Mouse (Mus musculus): Measurements from ENCODE around the gene Nphs1. TPM values are rescaled to one million over a fixed set of nuclear protein-coding genes. Genes with fewer than 3 reads are reported as not detected.

The Nphs1 gene
- polyA plus RNA-seq, 1 experiment from 2014 or later, result 0.06 TPM

DNA sequence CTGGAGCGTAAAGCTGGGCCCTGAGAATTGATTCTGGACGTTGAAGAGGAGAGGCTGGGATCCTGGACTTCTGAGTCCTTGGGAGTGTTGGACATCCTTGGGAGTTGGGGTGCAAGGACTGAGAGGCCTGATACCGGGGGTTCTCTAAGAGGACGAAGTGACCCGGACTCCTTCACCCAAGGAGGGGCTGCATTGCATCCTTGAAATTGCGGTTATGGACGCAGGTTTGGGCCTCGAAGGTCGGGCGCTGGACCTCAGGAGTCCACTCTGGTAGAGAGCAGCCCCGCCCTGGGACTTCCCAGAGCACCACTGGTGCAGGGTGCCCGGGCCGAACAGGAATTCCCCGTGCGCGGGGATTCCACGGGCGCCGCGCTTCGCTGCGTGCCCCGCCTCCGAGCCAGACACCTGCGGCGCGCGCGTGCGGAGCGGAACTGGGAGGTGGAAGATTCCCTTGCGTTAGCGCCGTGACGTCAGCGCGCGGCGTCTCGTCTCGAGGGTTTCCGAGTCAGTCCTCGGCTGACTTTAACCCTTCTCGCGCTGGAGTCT is 36.2 kb upstream of the Nphs1 start:
- H3K4me1 ChIP-seq (replicated peaks), result 0 out of 2 replicates have a peak, but pooled peaks cover 11% of the 10 kb centered on the region
- H3K4me3 ChIP-seq, result peak overlapping the region; percentile 67
- H3K27ac ChIP-seq (ENCODE audit: poor library complexity, severe bottlenecking), result no peak overlapping the region; the same call in 1 of the 2 replicates
- peaks cover 10% of the 10 kb centered on the region for H3K9me3 ChIP-seq (replicated peaks)
- H3K36me3 ChIP-seq, result peaks cover 15% of the 10 kb centered on the region
- under 1% methylated on average over 45 of the region's 45 CpGs for WGBS
- peak overlapping the region; percentile 66 for H3K9ac ChIP-seq
- H3K27me3 ChIP-seq (replicated peaks), result peaks cover 8% of the 10 kb centered on the region; the same call in 1 of the 2 replicates
- peak; percentile 60 for ATAC-seq (ENCODE audit: insufficient number of reproducible peaks, low FRiP score)
- H3K4me2 ChIP-seq, result peak overlapping the region; percentile 98

DNA sequence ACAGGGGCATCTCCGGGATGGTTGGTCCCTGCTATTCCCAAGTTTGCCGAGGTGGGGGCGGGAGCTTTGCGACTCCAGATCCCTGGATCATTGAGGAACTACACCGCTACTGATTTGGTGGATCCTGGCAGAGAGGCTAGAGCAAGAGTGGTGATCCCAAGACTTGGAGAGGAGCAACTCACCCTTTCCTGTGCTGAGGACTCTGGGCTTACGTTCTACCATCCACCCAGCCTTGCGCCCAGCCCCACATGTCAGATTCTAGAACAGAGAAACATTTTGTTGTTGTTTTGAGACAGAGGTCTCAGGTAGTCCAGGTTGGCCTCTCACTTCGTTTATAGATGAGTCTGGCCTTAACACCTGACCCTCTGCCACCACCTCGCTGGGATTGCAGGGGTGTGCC is 35.6 kb upstream of the Nphs1 start:
- Histone ChIP-seq H3K4me1 (replicated peaks) (0 out of 2 replicates have a peak, but pooled peaks cover 11% of the 10 kb centered on the region), H3K4me2 (peak overlapping the region; percentile 98), H3K27ac (ENCODE audit: poor library complexity, severe bottlenecking) (peak overlapping the region; percentile 37; the same call in 1 of the 2 replicates), H3K4me3 (peak overlapping the region; percentile 67), H3K9me3 (replicated peaks) (peaks cover 10% of the 10 kb centered on the region), H3K9ac (peak overlapping the region; percentile 66), H3K36me3 (peaks cover 19% of the 10 kb centered on the region), H3K27me3 (replicated peaks) (peaks cover 8% of the 10 kb centered on the region; the same call in 1 of the 2 replicates)
- WGBS, result 8% methylated on average over 9 of the region's 9 CpGs
- ATAC-seq (ENCODE audit: insufficient number of reproducible peaks, low FRiP score), result peak; percentile 22; the same call in 1 of the 2 replicates

DNA sequence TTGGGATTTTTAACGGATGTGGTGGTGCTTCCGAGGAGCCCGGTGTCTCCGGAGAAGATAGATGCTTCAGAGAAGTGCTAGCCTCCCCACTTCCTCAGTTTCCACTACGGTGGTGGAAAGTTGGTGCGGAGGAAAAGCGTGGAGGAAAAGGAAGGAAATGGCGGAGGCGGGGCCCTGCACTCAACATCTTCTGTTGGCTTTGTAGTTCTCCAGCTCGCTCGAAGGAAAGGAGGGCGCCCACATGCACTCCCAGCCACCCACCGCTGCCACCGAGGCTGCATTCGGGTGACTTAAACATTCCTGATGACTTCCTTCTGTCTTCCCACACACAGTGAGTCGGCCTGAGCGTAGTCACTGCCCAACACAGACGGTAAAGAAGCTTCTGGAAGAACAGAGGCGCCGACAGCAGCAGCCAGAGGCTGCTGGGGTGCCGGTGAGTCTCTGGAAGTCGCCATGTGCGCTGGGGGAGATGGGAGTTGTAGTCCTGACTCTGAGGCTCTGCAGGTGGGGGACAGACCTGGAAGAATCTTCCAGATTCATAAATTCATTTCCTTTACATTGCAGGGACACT is 35.0 kb upstream of the Nphs1 start:
- Histone ChIP-seq H3K4me3 (peak overlapping the region; percentile 67), H3K4me2 (peak overlapping the region; percentile 98), H3K9ac (peak overlapping the region; percentile 66), H3K36me3 (peaks cover 19% of the 10 kb centered on the region), H3K9me3 (replicated peaks) (peaks cover 10% of the 10 kb centered on the region), H3K4me1 (replicated peaks) (0 out of 2 replicates have a peak, but pooled peaks cover 11% of the 10 kb centered on the region), H3K27me3 (replicated peaks) (peaks cover 8% of the 10 kb centered on the region; the same call in 1 of the 2 replicates), H3K27ac (ENCODE audit: poor library complexity, severe bottlenecking) (0 out of 2 replicates have a peak overlapping the region, but pooled peaks have one; percentile 37)
- no peak for ATAC-seq (ENCODE audit: insufficient number of reproducible peaks, low FRiP score)
- 23% methylated on average over 23 of the region's 23 CpGs for WGBS

DNA sequence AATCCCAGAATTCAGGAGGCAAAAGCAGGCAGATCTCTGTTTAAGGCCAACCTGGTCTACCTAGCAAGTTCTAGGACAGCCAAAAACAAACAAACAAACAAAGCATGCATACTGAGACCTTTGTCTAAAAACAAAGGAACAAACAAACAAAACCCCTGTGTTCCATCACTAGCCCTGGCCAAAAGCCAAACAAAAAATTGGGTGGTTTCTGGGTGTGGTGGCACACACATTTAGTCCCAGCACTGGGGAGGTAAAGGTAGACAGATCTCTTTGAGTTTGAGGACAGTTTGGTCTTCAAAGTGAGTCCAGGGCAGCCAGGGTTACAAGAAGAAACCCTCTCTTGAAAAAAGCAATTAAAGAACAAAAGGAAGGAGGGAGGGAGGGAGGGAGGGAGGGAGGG is 28.8 kb upstream of the Nphs1 start:
- Histone ChIP-seq H3K4me1 (replicated peaks) (no peaks in the 10 kb centered on the region; the same call in 1 of the 2 replicates), H3K27me3 (replicated peaks) (peaks cover 5% of the 10 kb centered on the region; the same call in 1 of the 2 replicates), H3K27ac (ENCODE audit: poor library complexity, severe bottlenecking) (no peak overlapping the region), H3K9me3 (replicated peaks) (no peaks in the 10 kb centered on the region), H3K4me3 (no peak overlapping the region), H3K9ac (no peak overlapping the region), H3K36me3 (peaks cover 19% of the 10 kb centered on the region), H3K4me2 (no peak overlapping the region)
- ATAC-seq (ENCODE audit: insufficient number of reproducible peaks, low FRiP score), result no peak

DNA sequence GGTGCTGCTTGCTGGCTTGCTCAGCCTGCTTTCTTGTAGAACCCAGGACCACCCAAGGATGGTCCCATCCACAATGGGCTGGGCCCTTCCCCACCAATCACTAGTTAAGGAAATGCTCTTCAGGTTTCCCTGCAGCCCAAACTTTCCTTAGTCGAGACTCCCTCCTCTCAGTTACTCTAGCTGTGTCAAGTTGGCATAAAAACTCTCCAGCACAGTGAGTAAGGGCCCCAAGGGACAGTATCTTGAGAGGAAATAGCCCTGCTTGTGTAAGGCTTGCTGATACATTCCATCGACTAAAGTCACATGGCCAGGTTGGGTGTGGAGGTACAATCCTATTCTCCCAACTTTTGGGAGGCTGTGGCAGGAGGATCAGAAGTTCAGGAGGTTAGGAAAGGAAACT is 27.9 kb upstream of the Nphs1 start:
- Histone ChIP-seq H3K4me1 (replicated peaks) (no peaks in the 10 kb centered on the region; the same call in 1 of the 2 replicates), H3K27me3 (replicated peaks) (peaks cover 11% of the 10 kb centered on the region), H3K4me3 (no peak overlapping the region), H3K4me2 (no peak overlapping the region), H3K9me3 (replicated peaks) (no peaks in the 10 kb centered on the region), H3K27ac (ENCODE audit: poor library complexity, severe bottlenecking) (no peak overlapping the region), H3K36me3 (peaks cover 17% of the 10 kb centered on the region), H3K9ac (no peak overlapping the region)
- WGBS, result 30% methylated on average over 2 of the region's 2 CpGs
- no peak for ATAC-seq (ENCODE audit: insufficient number of reproducible peaks, low FRiP score)

DNA sequence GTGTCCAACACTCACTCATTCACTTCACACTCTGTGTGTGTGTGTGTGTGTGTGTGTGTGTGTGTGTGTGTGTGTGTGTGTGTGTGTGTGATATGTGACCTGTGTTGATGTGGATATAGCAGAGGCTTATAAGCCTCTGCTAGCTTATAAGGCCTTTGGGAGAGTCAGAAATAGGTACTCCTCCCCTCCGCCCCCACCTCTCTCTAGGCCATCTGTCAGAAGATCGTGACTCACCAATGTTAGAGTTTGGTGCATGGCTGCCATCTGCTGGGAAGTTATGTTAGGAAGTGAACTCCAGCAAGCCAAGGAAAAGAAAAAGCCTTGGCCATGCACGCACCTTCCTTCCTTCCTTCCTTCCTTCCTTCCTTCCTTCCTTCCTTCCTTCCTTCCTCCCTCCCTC is 26.3 kb upstream of the Nphs1 start:
- H3K9ac ChIP-seq, result no peak overlapping the region
- no peaks in the 10 kb centered on the region; the same call in 1 of the 2 replicates for H3K4me1 ChIP-seq (replicated peaks)
- H3K4me3 ChIP-seq, result no peak overlapping the region
- H3K36me3 ChIP-seq, result peaks cover 6% of the 10 kb centered on the region; the same call in 1 of the 2 replicates
- H3K27ac ChIP-seq (ENCODE audit: poor library complexity, severe bottlenecking), result no peak overlapping the region
- H3K9me3 ChIP-seq (replicated peaks), result no peaks in the 10 kb centered on the region
- H3K4me2 ChIP-seq, result no peak overlapping the region
- no peak for ATAC-seq (ENCODE audit: insufficient number of reproducible peaks, low FRiP score)
- 13% methylated on average over 3 of the region's 3 CpGs for WGBS
- peaks cover 27% of the 10 kb centered on the region for H3K27me3 ChIP-seq (replicated peaks)

DNA sequence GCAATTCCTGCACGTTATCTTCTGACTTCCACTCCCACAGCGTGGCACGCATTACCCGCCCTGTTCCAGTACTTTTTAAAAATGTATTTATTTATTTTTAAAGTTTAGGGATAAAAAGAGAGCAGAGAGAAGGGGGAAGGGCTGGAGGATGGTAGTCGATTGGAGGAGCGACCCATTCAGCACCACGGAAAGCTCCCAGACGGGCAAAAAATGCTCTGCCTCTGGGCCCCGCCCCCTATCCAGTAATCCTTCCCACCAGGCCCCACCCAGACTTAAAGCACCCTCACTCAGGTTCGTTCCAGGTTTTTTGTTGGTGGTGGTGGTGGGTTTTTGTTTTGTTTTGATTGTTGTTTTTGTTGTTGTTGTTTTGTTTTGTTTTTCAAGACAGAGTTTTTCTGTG is 23.9 kb upstream of the Nphs1 start:
- Histone ChIP-seq H3K4me3 (no peak overlapping the region), H3K9me3 (replicated peaks) (no peaks in the 10 kb centered on the region), H3K36me3 (no peaks in the 10 kb centered on the region), H3K4me1 (replicated peaks) (no peaks in the 10 kb centered on the region; the same call in 1 of the 2 replicates), H3K27ac (ENCODE audit: poor library complexity, severe bottlenecking) (no peak overlapping the region), H3K27me3 (replicated peaks) (peaks cover 46% of the 10 kb centered on the region), H3K9ac (no peak overlapping the region), H3K4me2 (no peak overlapping the region)
- no peak for ATAC-seq (ENCODE audit: insufficient number of reproducible peaks, low FRiP score)
- WGBS, result 2% methylated on average over 10 of the region's 10 CpGs

DNA sequence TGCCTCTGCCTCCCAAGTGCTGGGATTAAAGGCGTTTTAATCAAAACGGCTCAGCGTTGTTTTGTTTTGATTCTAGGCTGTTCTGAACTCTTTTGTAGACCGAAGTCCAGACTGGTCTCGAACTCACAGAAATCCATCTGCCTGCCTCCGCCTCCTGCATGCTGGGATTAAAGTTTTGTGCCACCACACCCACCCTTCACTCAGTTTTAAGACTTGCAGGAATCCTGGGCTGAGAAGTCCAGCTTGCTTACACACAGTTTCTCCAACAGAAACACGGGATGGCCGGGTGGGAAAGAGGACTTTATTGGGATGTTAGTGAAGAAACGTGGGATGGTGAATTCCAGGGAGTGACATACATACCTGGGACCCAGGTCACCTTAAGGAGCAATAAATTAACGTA is 23.4 kb upstream of the Nphs1 start:
- WGBS, result 63% methylated on average over 10 of the region's 10 CpGs
- H3K27ac ChIP-seq (ENCODE audit: poor library complexity, severe bottlenecking), result no peak overlapping the region
- H3K9ac ChIP-seq, result no peak overlapping the region
- H3K9me3 ChIP-seq (replicated peaks), result no peaks in the 10 kb centered on the region
- no peak overlapping the region for H3K4me3 ChIP-seq
- no peaks in the 10 kb centered on the region for H3K36me3 ChIP-seq
- ATAC-seq (ENCODE audit: insufficient number of reproducible peaks, low FRiP score), result no peak
- H3K4me1 ChIP-seq (replicated peaks), result no peaks in the 10 kb centered on the region; the same call in 1 of the 2 replicates
- peaks cover 50% of the 10 kb centered on the region for H3K27me3 ChIP-seq (replicated peaks)
- no peak overlapping the region for H3K4me2 ChIP-seq

DNA sequence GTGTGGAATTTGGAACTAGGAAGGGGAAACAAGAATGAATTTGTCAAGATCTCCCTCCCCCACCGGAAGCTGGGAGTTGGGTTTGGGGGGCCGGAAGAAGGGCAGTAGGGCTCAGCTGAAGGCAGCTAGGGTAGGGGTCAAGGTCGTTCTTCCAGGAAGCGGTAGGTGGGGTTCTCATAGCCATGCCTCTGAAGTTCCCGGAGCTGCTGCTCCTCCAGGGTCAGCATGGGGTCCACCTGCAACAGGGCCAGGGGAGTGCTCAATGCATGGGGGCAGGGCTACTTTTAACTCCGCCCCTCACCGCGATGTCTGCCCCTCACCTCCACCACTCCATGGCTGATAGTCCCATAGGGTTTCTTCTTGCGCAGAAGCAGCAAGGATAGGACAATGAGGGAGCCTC is 23.0 kb upstream of the Nphs1 start:
- no peaks in the 10 kb centered on the region for H3K9me3 ChIP-seq (replicated peaks)
- no peak overlapping the region for H3K4me3 ChIP-seq
- WGBS, result 40% methylated on average over 9 of the region's 9 CpGs
- H3K36me3 ChIP-seq, result no peaks in the 10 kb centered on the region
- H3K27ac ChIP-seq (ENCODE audit: poor library complexity, severe bottlenecking), result no peak overlapping the region
- H3K4me1 ChIP-seq (replicated peaks), result no peaks in the 10 kb centered on the region; the same call in 1 of the 2 replicates
- H3K9ac ChIP-seq, result no peak overlapping the region
- H3K27me3 ChIP-seq (replicated peaks), result peaks cover 55% of the 10 kb centered on the region
- 0 out of 2 replicates have a peak, but pooled peaks have one; percentile 39 for ATAC-seq (ENCODE audit: insufficient number of reproducible peaks, low FRiP score)
- no peak overlapping the region for H3K4me2 ChIP-seq

DNA sequence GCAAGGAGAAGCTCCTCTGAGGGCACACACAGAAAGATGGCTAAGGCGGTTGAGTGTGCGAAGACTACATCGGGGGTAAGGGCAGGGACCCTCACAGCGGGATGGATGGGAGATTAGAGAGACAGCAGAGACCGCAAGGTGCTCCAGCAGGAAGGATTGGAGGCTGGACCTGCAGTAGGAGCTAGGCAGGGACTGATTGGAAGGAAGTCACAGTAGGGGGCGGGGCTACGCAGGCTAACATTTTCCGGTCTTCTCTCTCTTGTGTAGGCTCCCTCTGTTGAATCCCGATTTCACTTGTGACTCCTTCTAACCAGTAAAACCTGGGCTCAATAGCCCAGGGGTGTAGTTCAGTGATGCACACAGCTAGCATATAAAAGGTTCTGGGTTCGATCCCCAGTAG is 21.2 kb upstream of the Nphs1 start:
- no peak overlapping the region for H3K4me2 ChIP-seq
- H3K4me1 ChIP-seq (replicated peaks), result no peaks in the 10 kb centered on the region
- H3K27me3 ChIP-seq (replicated peaks), result peaks cover 64% of the 10 kb centered on the region
- H3K27ac ChIP-seq (ENCODE audit: poor library complexity, severe bottlenecking), result no peak overlapping the region
- no peak overlapping the region for H3K9ac ChIP-seq
- ATAC-seq (ENCODE audit: insufficient number of reproducible peaks, low FRiP score), result no peak
- no peaks in the 10 kb centered on the region for H3K9me3 ChIP-seq (replicated peaks)
- no peaks in the 10 kb centered on the region for H3K36me3 ChIP-seq
- H3K4me3 ChIP-seq, result no peak overlapping the region
- WGBS, result 20% methylated on average over 10 of the region's 10 CpGs

DNA sequence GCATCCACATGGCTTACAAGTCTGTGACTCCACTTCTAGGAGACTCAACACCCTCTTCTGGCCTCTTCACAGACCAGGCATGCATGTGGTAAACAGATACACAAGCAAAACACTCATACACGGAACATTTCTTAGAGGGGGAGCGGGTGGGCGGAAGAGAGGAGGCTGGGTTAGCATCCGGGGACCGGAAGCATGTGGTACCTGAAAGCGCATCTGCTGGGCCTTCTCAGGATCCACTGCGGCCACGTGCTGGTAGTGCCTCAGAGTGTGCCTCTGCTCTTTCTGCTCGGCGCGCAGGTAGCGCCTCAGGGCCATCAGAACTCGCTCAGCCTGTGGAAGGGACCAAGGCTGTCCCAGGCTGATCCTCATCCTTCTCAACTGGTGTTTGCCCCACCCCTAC is 18.4 kb upstream of the Nphs1 start:
- H3K4me1 ChIP-seq (replicated peaks), result peaks cover 8% of the 10 kb centered on the region
- H3K9ac ChIP-seq, result no peak overlapping the region
- ATAC-seq (ENCODE audit: insufficient number of reproducible peaks, low FRiP score), result no peak
- H3K9me3 ChIP-seq (replicated peaks), result no peaks in the 10 kb centered on the region
- H3K4me3 ChIP-seq, result no peak overlapping the region
- no peaks in the 10 kb centered on the region for H3K36me3 ChIP-seq
- H3K27ac ChIP-seq (ENCODE audit: poor library complexity, severe bottlenecking), result no peak overlapping the region
- no peak overlapping the region for H3K4me2 ChIP-seq
- 62% methylated on average over 13 of the region's 13 CpGs for WGBS
- peaks cover 86% of the 10 kb centered on the region for H3K27me3 ChIP-seq (replicated peaks)

Measured in heart, embryonic 12.5 days (tissue).